Mouse (Mus musculus) stomach, postnatal 0 days (tissue): ENCODE measurements at regions not wholly inside any gene's neighbourhood (a gene's known extent, or its start where the extent isn't known, plus 50 kb on each side); places are given as distances from the start of the nearest gene placed in this dataset.

ENCODE experiments used
- CTCF ChIP-seq: IDR thresholded peaks from 2 replicates; pipeline ENCODE4 v1.5.1; 2016; ENCODE audit warnings: antibody characterized with exemption, low read depth, mild to moderate bottlenecking, moderate library complexity
- EP300 ChIP-seq: optimal IDR thresholded peaks from 2 replicates; pipeline ENCODE3; 2016; ENCODE audit warnings: antibody characterized with exemption

- TF ChIP-seq CTCF (no peak), EP300 (no peak)
Observed at GRCm38 (mm10) chr8:92555140-92555539, 118.9 kb upstream of the Irx6 start.
